Mouse (Mus musculus): ENCODE measurements at regions not wholly inside any gene's neighbourhood (a gene's known extent, or its start where the extent isn't known, plus 50 kb on each side); places are given as distances from the start of the nearest gene placed in this dataset.

DNA sequence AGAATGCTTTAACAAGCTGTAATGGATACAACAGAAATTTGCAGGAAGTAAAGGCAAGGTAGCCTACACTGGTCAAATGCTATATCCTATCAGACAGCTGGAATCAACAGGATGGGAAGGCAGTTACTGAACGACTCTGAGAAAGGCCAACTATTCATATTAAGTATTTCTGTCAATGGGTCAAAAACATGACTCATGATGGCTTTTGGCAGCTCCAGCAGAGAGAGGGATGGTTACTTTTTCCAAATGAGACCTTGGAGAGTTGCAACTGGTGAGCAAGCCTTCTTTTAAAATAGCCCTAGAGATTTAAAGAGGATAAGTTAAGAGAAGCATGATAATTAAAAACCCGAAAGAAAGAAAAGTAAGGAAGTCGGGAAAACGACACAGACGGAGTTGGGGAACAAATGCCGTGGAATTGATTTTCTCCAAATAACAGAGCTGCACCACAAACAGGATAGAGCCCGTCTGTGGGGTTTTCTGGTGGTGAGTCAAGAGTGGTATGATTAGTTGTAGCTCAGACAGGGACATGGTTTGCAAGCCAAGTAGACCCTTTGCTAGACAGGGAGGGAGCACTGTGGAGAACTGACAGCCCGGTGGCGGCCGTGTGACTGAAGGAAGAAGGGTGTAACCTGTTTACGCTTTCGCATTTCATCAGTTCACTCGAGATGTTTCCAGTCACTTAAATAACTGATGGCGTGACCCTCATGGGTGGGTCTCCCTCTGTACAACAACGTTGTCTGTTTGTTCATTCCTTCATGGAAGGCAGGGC, 3638.1 kb upstream of the Gm7489 start:
- no peak for ATAC-seq (ENCODE audit: borderline replicate concordance, extremely low read depth, low FRiP score, low TSS enrichment)
- WGBS = 70% methylated on average over 15 of the region's 15 CpGs
- Histone ChIP-seq H3K9me3 (no peaks in the 10 kb centered on the region), H3K9ac (no peak overlapping the region), H3K27ac (no peak overlapping the region), H3K4me1 (no peaks in the 10 kb centered on the region), H3K4me3 (no peak overlapping the region), H3K4me2 (no peak overlapping the region), H3K36me3 (no peaks in the 10 kb centered on the region), H3K27me3 (no peaks in the 10 kb centered on the region)

DNA sequence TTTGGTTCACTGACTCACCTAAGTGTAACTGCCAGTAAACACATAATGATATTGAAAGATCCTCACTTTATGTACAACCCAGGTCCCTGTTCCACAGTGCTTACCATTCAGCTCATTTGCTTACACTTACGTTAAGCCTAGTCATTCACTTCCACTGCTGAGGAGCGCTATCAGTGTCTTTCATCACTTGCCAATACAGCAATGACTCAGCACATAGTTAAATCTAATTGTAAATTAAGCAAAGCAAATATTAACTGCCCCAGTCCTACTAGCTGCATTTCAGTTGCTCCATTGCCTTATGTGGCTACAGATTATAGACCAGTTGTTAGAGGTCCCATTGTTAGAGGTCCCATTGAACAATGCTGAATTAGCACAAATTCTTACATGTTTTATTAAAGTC, 3624.6 kb upstream of the Gm7489 start:
- Histone ChIP-seq H3K4me3 (no peak overlapping the region), H3K9ac (no peak overlapping the region), H3K4me2 (no peak overlapping the region), H3K9me3 (no peaks in the 10 kb centered on the region), H3K27ac (no peak overlapping the region), H3K4me1 (no peaks in the 10 kb centered on the region), H3K27me3 (no peaks in the 10 kb centered on the region), H3K36me3 (no peaks in the 10 kb centered on the region)
- ATAC-seq (ENCODE audit: borderline replicate concordance, extremely low read depth, low FRiP score, low TSS enrichment) = no peak
- WGBS = 70% methylated on average over 2 of the region's 2 CpGs

DNA sequence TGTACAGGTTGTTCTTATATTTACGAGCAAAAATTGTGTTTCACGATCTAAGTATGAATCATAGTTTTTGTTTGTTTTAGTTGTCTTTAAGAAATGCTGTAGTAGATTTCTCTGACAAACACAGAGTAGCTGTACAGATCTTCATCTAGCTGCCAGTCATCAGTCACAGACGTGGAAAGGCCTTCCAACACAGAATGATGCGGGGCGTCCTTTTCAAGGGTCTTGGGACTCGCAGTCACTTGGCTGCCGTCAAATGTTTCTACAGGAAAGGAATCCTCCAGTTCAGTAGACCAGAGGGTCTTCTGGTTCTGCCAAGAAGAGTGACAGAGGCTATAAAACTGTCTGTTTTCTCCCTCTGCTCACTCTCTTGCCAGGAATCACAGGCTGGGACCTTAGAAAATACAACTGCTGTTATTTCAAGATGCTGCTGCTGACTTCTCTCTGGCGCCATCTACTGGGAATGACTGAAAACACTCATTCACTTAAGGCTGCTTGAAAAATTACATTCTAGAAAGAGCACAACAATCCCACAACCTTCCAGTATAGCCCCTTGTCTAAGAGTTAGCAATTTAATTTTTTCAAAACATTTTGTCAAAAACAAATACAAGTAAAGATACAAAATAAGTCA, 3623.3 kb upstream of the Gm7489 start:
- WGBS = 61% methylated on average over 8 of the region's 8 CpGs

DNA sequence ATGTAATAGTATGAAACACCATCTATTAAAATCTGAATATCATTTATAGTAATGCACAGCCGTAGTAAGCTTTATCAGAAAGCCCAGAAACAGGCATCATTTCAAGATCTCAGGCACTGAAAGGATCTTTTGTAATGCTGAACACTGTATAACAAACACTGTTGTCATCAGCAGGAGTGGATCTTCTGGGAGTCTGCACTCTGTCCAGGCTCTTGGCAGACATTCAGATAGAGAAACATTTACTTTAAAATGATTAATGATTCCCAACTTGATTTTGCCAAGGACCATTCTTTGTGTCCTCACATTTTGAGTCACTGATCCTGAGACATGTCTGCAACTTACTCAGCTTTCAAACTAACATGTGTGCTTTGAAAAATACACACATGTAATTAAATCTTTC, 3617.2 kb upstream of the Gm7489 start:
- Histone ChIP-seq H3K27me3 (no peaks in the 10 kb centered on the region), H3K27ac (no peak overlapping the region), H3K36me3 (no peaks in the 10 kb centered on the region), H3K9me3 (no peaks in the 10 kb centered on the region), H3K9ac (no peak overlapping the region), H3K4me2 (no peak overlapping the region), H3K4me3 (no peak overlapping the region), H3K4me1 (no peaks in the 10 kb centered on the region)
- WGBS = 24% methylated on average over 1 of the region's 1 CpGs
- no peak; the same call in 1 of the 2 replicates for ATAC-seq (ENCODE audit: borderline replicate concordance, extremely low read depth, low FRiP score, low TSS enrichment)

More for the DNA sequence above, 3623.3 kb upstream of the Gm7489 start:
- Histone ChIP-seq H3K4me2 (no peak overlapping the region), H3K4me1 (no peaks in the 10 kb centered on the region), H3K36me3 (no peaks in the 10 kb centered on the region), H3K27me3 (no peaks in the 10 kb centered on the region), H3K4me3 (no peak overlapping the region), H3K27ac (no peak overlapping the region), H3K9ac (no peak overlapping the region), H3K9me3 (no peaks in the 10 kb centered on the region)
- no peak for ATAC-seq (ENCODE audit: borderline replicate concordance, extremely low read depth, low FRiP score, low TSS enrichment)

DNA sequence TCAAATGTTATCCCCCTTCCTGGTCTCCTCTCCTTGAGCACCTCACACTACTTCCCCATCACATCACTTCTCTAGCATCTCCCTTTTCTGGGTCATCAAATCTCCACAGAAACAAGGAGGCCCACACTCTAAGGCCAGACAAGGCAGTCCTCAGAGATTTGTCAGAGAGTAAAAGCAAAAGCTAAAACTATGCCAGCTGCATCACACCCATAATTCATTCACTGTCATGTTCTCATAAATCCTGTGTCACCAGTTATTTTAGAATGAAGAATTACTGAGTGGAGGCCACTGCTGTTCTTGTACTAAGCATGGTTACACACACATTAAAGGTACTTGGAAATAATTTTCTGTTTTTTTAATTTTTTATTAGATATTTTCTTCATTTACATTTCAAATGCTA, 3613.1 kb upstream of the Gm7489 start:
- Histone ChIP-seq H3K4me1 (no peaks in the 10 kb centered on the region), H3K27me3 (no peaks in the 10 kb centered on the region), H3K27ac (no peak overlapping the region), H3K36me3 (no peaks in the 10 kb centered on the region), H3K9me3 (no peaks in the 10 kb centered on the region), H3K4me3 (no peak overlapping the region), H3K9ac (no peak overlapping the region), H3K4me2 (no peak overlapping the region)
- no peak for ATAC-seq (ENCODE audit: borderline replicate concordance, extremely low read depth, low FRiP score, low TSS enrichment)

DNA sequence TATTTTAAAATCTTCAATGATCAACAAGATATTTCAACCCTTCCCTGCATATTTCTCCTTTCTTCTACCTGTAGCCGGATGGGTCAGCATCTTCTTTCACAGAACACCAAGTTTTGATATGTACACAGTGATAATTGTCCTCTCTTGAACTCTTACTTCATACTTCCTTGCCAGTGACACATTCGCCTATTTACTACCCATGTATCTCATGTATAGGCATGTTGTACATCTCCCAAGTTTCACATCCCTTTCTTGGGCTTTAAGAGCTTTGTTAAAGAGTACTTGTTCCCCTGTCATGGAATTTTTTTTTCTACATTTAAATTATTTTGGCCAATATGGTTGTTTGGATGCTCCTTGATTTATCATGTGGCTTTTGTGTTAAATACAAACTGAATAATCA, 3602.1 kb upstream of the Gm7489 start:
- no peak overlapping the region for H3K4me2 ChIP-seq
- no peaks in the 10 kb centered on the region for H3K4me1 ChIP-seq
- H3K36me3 ChIP-seq = no peaks in the 10 kb centered on the region
- ATAC-seq (ENCODE audit: borderline replicate concordance, extremely low read depth, low FRiP score, low TSS enrichment) = no peak
- 94% methylated on average over 2 of the region's 2 CpGs for WGBS
- no peaks in the 10 kb centered on the region for H3K27me3 ChIP-seq
- H3K27ac ChIP-seq = no peak overlapping the region
- no peak overlapping the region for H3K9ac ChIP-seq
- H3K9me3 ChIP-seq = no peaks in the 10 kb centered on the region
- no peak overlapping the region for H3K4me3 ChIP-seq

DNA sequence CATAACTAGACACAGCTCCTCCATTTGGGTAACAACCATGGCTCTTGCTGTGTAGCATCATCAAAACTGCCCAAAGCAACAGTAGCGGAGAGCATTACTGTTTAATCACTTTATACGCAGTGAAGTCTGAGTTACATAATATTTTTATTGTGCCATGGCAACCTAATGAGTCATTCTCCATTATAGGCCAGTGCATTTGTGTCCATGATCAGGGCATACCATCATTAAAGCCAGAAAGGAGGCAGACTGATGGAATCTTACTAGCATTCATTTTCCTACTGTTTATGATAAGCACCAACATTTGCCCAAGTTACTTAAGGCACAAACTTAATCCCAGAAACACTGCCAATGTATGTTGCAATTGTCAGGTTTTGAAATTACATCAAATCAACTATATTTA, 3601.2 kb upstream of the Gm7489 start:
- Histone ChIP-seq H3K4me3 (no peak overlapping the region), H3K4me2 (no peak overlapping the region), H3K27me3 (no peaks in the 10 kb centered on the region), H3K36me3 (no peaks in the 10 kb centered on the region), H3K4me1 (no peaks in the 10 kb centered on the region), H3K9ac (no peak overlapping the region), H3K9me3 (no peaks in the 10 kb centered on the region), H3K27ac (no peak overlapping the region)
- 89% methylated on average over 2 of the region's 2 CpGs for WGBS
- ATAC-seq (ENCODE audit: borderline replicate concordance, extremely low read depth, low FRiP score, low TSS enrichment) = no peak

DNA sequence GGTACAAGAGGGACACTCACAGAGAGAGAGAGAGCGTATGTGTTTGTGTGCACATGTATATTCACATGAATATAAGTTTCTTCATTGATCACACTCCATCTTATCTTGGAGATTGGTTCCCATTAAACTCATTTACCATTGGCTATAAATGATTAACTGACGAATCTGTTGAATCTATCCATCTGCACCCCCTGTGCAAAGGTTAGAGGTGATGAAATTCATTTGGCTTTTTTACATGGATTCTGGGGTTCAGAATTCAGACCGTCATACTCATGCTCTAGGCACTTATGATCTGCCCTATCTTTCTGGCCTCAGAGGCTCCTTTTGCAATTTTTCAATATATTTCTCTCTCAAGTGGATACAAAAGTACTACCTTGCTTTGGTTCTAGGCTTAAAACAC, 3582.9 kb upstream of the Gm7489 start:
- Histone ChIP-seq H3K9ac (no peak overlapping the region), H3K27me3 (no peaks in the 10 kb centered on the region), H3K4me1 (no peaks in the 10 kb centered on the region), H3K4me2 (no peak overlapping the region), H3K36me3 (no peaks in the 10 kb centered on the region), H3K27ac (no peak overlapping the region), H3K9me3 (no peaks in the 10 kb centered on the region), H3K4me3 (no peak overlapping the region)
- no peak for ATAC-seq (ENCODE audit: borderline replicate concordance, extremely low read depth, low FRiP score, low TSS enrichment)
- 87% methylated on average over 3 of the region's 3 CpGs for WGBS

DNA sequence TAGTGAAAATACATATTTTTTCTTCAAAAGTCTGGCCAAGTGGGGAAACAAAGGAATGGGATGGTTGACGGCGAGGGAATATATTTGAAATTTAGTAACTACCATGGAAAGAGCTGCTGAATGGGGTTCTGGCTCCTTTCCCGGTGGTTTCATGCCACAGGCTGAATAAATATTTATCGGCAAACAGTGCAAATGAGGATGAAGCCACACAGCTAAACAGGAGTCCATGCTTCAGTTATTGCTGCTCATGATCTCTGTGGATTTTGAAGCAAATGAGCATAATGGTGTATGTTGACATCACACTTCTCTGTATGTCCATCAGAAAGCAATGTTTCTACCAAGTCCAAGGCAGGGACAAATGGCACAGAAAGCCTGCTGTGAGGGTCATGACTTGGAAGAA, 3580.6 kb upstream of the Gm7489 start:
- no peaks in the 10 kb centered on the region for H3K9me3 ChIP-seq
- no peak overlapping the region for H3K27ac ChIP-seq
- H3K4me2 ChIP-seq = no peak overlapping the region
- 55% methylated on average over 4 of the region's 4 CpGs for WGBS
- no peaks in the 10 kb centered on the region for H3K36me3 ChIP-seq
- H3K9ac ChIP-seq = no peak overlapping the region
- no peaks in the 10 kb centered on the region for H3K27me3 ChIP-seq
- H3K4me1 ChIP-seq = no peaks in the 10 kb centered on the region
- no peak for ATAC-seq (ENCODE audit: borderline replicate concordance, extremely low read depth, low FRiP score, low TSS enrichment)
- no peak overlapping the region for H3K4me3 ChIP-seq

DNA sequence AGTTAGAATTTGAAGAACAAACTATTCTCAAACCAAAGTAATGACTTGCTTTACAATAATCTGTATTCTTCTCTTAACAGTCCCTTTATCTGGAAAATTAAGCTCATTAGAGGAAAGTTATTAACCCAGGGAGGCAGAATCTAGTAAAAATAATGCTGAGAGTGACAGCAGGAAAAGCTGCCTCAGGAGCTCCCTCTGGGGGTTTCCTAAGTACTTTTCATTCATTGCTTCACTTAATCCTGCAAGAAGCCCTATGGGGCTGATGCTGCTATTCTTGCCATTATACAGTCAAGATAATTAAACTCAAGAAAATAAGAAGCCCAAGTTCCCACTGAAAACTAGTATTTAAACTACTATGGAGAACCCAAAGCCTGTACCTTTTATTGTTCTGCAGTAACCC, 3563.9 kb upstream of the Gm7489 start:
- Histone ChIP-seq H3K9me3 (no peaks in the 10 kb centered on the region), H3K4me2 (no peak overlapping the region), H3K36me3 (no peaks in the 10 kb centered on the region), H3K9ac (no peak overlapping the region), H3K4me3 (no peak overlapping the region), H3K27me3 (no peaks in the 10 kb centered on the region), H3K27ac (no peak overlapping the region), H3K4me1 (no peaks in the 10 kb centered on the region)
- no peak for ATAC-seq (ENCODE audit: borderline replicate concordance, extremely low read depth, low FRiP score, low TSS enrichment)

DNA sequence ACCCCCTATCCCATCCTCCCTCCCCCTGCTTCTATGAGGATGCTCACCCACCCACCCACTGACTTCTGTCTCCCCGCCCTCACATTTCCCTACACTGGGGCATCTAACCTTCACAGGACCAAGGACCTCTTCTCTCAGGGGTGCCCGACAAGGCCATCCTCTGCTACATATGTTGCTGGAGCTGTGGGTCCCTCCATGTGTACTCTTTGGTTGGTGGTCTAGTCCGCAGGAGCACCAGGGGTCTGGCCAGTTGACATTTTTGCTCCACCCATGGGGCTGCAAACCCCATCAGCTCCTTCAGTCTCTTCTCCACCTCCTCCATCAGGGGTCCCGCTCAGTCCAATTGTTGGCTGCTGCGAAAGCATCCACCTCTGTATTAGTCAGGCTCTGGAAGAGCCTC, 3539.2 kb upstream of the Gm7489 start:
- Histone ChIP-seq H3K27ac (no peak overlapping the region), H3K27me3 (no peaks in the 10 kb centered on the region), H3K4me2 (no peak overlapping the region), H3K36me3 (no peaks in the 10 kb centered on the region), H3K4me1 (no peaks in the 10 kb centered on the region), H3K9ac (no peak overlapping the region), H3K9me3 (no peaks in the 10 kb centered on the region), H3K4me3 (no peak overlapping the region)
- 90% methylated on average over 5 of the region's 5 CpGs for WGBS
- ATAC-seq (ENCODE audit: borderline replicate concordance, extremely low read depth, low FRiP score, low TSS enrichment) = no peak

DNA sequence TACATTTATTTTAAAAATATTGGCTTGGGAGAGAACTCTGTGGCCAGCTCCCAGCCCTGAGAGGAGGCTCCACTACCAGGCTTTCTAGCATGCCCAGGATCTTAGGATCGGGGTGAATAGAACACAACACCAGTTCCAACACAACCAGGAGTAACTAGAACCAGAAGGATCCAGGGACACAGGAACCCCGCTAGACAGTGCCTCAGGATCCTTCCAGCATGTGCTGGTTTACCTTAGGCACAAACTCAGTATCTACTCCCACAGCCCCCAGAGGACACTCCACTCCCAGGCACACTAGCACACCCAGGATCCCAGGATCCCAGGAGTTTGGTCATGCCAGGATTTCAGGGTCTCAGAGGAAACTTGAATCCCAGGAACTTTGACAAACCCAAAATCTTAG, 3537.8 kb upstream of the Gm7489 start:
- Histone ChIP-seq H3K4me2 (no peak overlapping the region), H3K36me3 (no peaks in the 10 kb centered on the region), H3K4me3 (no peak overlapping the region), H3K27me3 (no peaks in the 10 kb centered on the region), H3K27ac (no peak overlapping the region), H3K4me1 (no peaks in the 10 kb centered on the region), H3K9me3 (no peaks in the 10 kb centered on the region), H3K9ac (no peak overlapping the region)
- no peak for ATAC-seq (ENCODE audit: borderline replicate concordance, extremely low read depth, low FRiP score, low TSS enrichment)
- WGBS = 85% methylated on average over 2 of the region's 2 CpGs

Measured in lung, embryonic 15.5 days (tissue).